Mouse (Mus musculus) cortical plate, adult 2 months (tissue): ENCODE results near the gene Tmem186.

Source experiments
- CTCF ChIP-seq: fragments of 200-500 bp; IDR thresholded peaks from 2 replicates; pipeline ENCODE4 v1.5.1; 2011; ENCODE audit warnings: mild to moderate bottlenecking, control low read depth, low read length; ENCODE audit not compliant: insufficient read depth; ENCODE audit errors: extremely low read depth
- POLR2A ChIP-seq: fragments of 200-500 bp; IDR thresholded peaks from 2 replicates; pipeline ENCODE4 v1.6.1; 2011; ENCODE audit warnings: mild to moderate bottlenecking, low read length, control low read depth; ENCODE audit not compliant: insufficient read depth; ENCODE audit errors: extremely low read depth

DNA sequence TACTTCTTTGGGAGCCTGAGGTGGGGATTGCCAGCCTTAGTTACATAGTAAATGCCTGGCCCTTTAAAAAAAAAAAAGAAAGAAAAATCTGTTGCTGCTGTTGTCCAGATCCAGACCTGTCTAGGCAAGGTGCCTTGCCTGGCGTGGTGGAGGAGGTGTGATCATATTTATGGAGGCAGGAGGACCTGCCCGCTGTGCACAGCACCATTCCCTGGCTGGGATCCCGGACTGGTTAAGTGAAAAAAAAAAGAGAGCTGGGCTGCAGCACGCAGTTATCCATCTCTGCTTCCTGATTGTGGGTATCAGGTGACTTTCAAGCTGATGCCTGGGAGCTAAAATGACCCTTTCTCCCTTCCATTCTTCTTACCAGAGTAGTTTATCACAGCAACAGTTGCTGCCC is 47.6 kb upstream of the Tmem186 start:
- no peak for TF ChIP-seq CTCF
- no peak for TF ChIP-seq POLR2A
